ENCODE assay signal across 25 mouse cellular contexts in the genomic region with DNA sequence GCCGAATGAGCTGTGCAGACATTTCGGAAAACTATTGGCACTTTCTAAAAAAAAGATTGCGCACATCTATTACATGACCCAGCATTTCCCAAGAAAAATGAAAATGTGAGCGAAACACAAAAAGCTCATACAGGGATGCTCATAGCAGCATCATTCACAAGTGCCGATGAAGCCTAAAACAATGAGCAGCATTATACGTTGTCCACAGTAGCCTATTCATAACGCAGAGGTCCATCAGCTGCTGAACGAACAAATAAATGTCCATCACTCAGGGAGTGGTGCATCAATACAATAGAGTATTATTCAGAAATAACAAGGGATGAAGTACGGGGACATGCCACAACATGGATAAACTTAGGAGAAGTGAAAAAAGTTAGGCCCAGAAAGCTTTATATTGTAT.
"Had no signal": no experiment of that assay in that cellular context is flagged by ENCODE, and none has a peak within 500 bp of the region (broad histone marks: within the 10 kb centered on the region; RNA-seq: fewer than 3 reads in every experiment).

No protein-coding gene starts in this region.

- H3K4me3 ChIP-seq: kidney, embryonic 15.5 days; limb, embryonic 12.5 days; limb, embryonic 15.5 days; liver, embryonic 12.5 days; liver, embryonic 15.5 days; lung, embryonic 15.5 days; megakaryocyte, embryonic 14.5 days; midbrain, embryonic 10.5 days; midbrain, embryonic 13.5 days; myocyte; neural tube, embryonic 13.5 days had no signal

- DNase-seq: kidney, adult 11 months; kidney, adult 8-10 months; kidney, postnatal 10 days; kidney, postnatal 36 days; layer of hippocampus, postnatal 36 days; left cerebral cortex, postnatal 4 days; lung, adult 18-20 months; lung, postnatal 36 days; right cerebral cortex, adult 18-20 months; right cerebral cortex, postnatal 14 days; right cerebral cortex, postnatal 4 days; thymus, postnatal 36 days had no signal

- H3K4me1 ChIP-seq: kidney, embryonic 15.5 days; limb, embryonic 12.5 days; liver, embryonic 12.5 days; liver, embryonic 15.5 days; lung, embryonic 15.5 days; megakaryocyte, embryonic 14.5 days; midbrain, embryonic 10.5 days; midbrain, embryonic 13.5 days; neural tube, embryonic 13.5 days had no signal

- H3K27ac ChIP-seq: kidney, embryonic 15.5 days; limb, embryonic 12.5 days; limb, embryonic 15.5 days; liver, embryonic 12.5 days; liver, embryonic 15.5 days; lung, embryonic 15.5 days; midbrain, embryonic 10.5 days; midbrain, embryonic 13.5 days; neural tube, embryonic 13.5 days; stomach, postnatal 0 days had no signal

- ATAC-seq: liver, embryonic 12.5 days; midbrain, embryonic 13.5 days; midbrain, embryonic 16.5 days had no signal

- H3K4me2 ChIP-seq: kidney, embryonic 15.5 days; limb, embryonic 12.5 days; limb, embryonic 15.5 days; liver, embryonic 12.5 days; liver, embryonic 15.5 days; lung, embryonic 15.5 days; midbrain, embryonic 13.5 days; neural tube, embryonic 13.5 days had no signal

- H3K36me3 ChIP-seq: kidney, embryonic 15.5 days; limb, embryonic 12.5 days; limb, embryonic 15.5 days; liver, embryonic 12.5 days; liver, embryonic 15.5 days; lung, embryonic 15.5 days; midbrain, embryonic 10.5 days; midbrain, embryonic 13.5 days; neural tube, embryonic 13.5 days had no signal

- H3K9ac ChIP-seq: kidney, embryonic 15.5 days; limb, embryonic 12.5 days; limb, embryonic 15.5 days; liver, embryonic 12.5 days; liver, embryonic 15.5 days; lung, embryonic 15.5 days; midbrain, embryonic 13.5 days; neural tube, embryonic 13.5 days had no signal

- H3K27me3 ChIP-seq: kidney, embryonic 15.5 days; limb, embryonic 12.5 days; limb, embryonic 15.5 days; liver, embryonic 12.5 days; liver, embryonic 15.5 days; lung, embryonic 15.5 days; megakaryocyte, embryonic 14.5 days; midbrain, embryonic 13.5 days; neural tube, embryonic 13.5 days had no signal

- H3K9me3 ChIP-seq: kidney, embryonic 15.5 days; limb, embryonic 12.5 days; limb, embryonic 15.5 days; liver, embryonic 12.5 days; liver, embryonic 15.5 days; lung, embryonic 15.5 days; neural tube, embryonic 13.5 days had no signal
